Mouse (Mus musculus) MEL (cell line): ENCODE measurements around the gene St6gal1.

Source experiments
- CTCF ChIP-seq, 3 experiments: IDR thresholded peaks in 2 of 3; conservative IDR thresholded peaks in 1 of 3; 2 replicates each; pipeline ENCODE4 v1.5.1; 2011 to 2012; ENCODE audit warnings: low read length in 3 of 3, low read depth in 2 of 3, mild to moderate bottlenecking in 2 of 3, improper control_type of control experiment in 1 of 3, inconsistent platforms in 1 of 3, mixed read lengths in 1 of 3, moderate library complexity in 1 of 3; ENCODE audit not compliant: control insufficient read depth in 1 of 3, insufficient read depth in 1 of 3, poor library complexity in 1 of 3, severe bottlenecking in 1 of 3
- HCFC1 ChIP-seq: IDR thresholded peaks from 2 replicates; pipeline ENCODE4 v1.6.1; 2012; ENCODE audit warnings: low read depth, mild to moderate bottlenecking, inconsistent platforms, low read length, improper control_type of control experiment, moderate library complexity
- NRF1 ChIP-seq: IDR thresholded peaks from 2 replicates; pipeline ENCODE4 v1.6.1; 2014; ENCODE audit warnings: low read depth, mild to moderate bottlenecking, inconsistent platforms, low read length, improper control_type of control experiment, moderate library complexity; ENCODE audit not compliant: poor library complexity, insufficient read depth, severe bottlenecking
- POLR2AphosphoS2 ChIP-seq: IDR thresholded peaks from 2 replicates; pipeline ENCODE4 v1.6.1; 2011; ENCODE audit warnings: low read length, improper control_type of control experiment
- POLR2AphosphoS5 ChIP-seq: IDR thresholded peaks from 2 replicates; pipeline ENCODE4 v1.6.1; 2012; ENCODE audit warnings: low read depth, borderline replicate concordance, mild to moderate bottlenecking, inconsistent platforms, low read length, moderate library complexity, mixed read lengths
- USF2 ChIP-seq, 2 experiments: IDR thresholded peaks; 2 replicates each; pipeline ENCODE4 v1.6.1; 2011 to 2012; ENCODE audit warnings: improper control_type of control experiment in 2 of 2, low read length in 2 of 2, borderline replicate concordance in 1 of 2, inconsistent platforms in 1 of 2, low read depth in 1 of 2, mild to moderate bottlenecking in 1 of 2; ENCODE audit not compliant: insufficient read depth in 1 of 2
- ZNF384 ChIP-seq: IDR thresholded peaks from 2 replicates; pipeline ENCODE4 v1.6.1; 2012; ENCODE audit warnings: low read depth, mild to moderate bottlenecking, inconsistent platforms, low read length, improper control_type of control experiment

GRCm38 (mm10) chr16:23215241-23215900 lies 9.2 kb upstream of the St6gal1 start:
- no peak for TF ChIP-seq NRF1
- no peak for TF ChIP-seq POLR2AphosphoS2
- TF ChIP-seq ZNF384: no peak
- no peak for TF ChIP-seq USF2 (IDR thresholded peaks at IDR 0.05; ENCODE audit: borderline replicate concordance in 1 of 2, insufficient read depth in 1 of 2, low read depth in 1 of 2, low read length in 2 of 2)
- no peak for TF ChIP-seq POLR2AphosphoS5
- no peak for TF ChIP-seq CTCF (IDR thresholded peaks at IDR 0.05 in 2 of 3, conservative IDR thresholded peaks at IDR 0.05 in 1 of 3; ENCODE audit: control insufficient read depth in 1 of 3, insufficient read depth in 1 of 3, low read depth in 2 of 3, low read length in 3 of 3, poor library complexity in 1 of 3, severe bottlenecking in 1 of 3)
- TF ChIP-seq HCFC1: no peak
